Mouse (Mus musculus): ENCODE data around the gene Themis. TPM values are rescaled to one million over a fixed set of nuclear protein-coding genes. Genes with fewer than 3 reads are reported as not detected.

The Themis gene
- polyA plus RNA-seq, 1 experiment, result not detected

DNA sequence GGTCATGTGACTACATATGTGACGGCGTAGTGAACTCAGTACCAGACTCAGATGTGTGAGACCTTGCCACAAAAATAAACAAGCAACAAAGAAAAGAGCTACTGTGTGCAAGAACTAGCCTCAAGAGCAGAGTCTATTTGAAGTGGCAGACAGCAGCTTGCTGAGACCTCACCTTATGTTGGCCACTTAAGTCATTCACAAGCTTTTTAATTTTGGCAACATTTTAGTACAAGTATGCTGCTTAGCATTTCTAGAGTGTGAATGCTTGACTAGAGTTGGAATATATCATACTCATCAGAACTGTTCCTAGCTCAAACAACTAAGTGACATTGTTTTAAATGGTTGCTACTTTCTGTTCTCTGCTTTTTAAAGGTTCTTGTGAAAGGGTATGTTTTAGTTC, 188.0 kb downstream of the Themis start:
- H3K4me1 ChIP-seq (ENCODE audit: control insufficient read depth, insufficient read depth, low read length), result no peaks in the 10 kb centered on the region
- no peak for TF ChIP-seq CTCF (IDR thresholded peaks at IDR 0.05; ENCODE audit: borderline replicate concordance, insufficient read depth, low read length)
- TF ChIP-seq POLR2A (IDR thresholded peaks at IDR 0.05; ENCODE audit: low read depth, low read length), result no peak
- H3K4me3 ChIP-seq (ENCODE audit: insufficient read depth, low read length), result no peak overlapping the region
- no peak overlapping the region for H3K27ac ChIP-seq (ENCODE audit: insufficient read depth, low read length)

GRCm38 (mm10) chr10:28870580-28871354, 202.6 kb downstream of the Themis start:
- H3K27ac ChIP-seq (ENCODE audit: insufficient read depth, low read length), result no peak overlapping the region
- H3K4me1 ChIP-seq (ENCODE audit: control insufficient read depth, insufficient read depth, low read length), result no peaks in the 10 kb centered on the region
- H3K4me3 ChIP-seq (ENCODE audit: insufficient read depth, low read length), result no peak overlapping the region
- no peak for TF ChIP-seq CTCF (IDR thresholded peaks at IDR 0.05; ENCODE audit: borderline replicate concordance, insufficient read depth, low read length)
- no peak for TF ChIP-seq POLR2A (IDR thresholded peaks at IDR 0.05; ENCODE audit: low read depth, low read length)

DNA sequence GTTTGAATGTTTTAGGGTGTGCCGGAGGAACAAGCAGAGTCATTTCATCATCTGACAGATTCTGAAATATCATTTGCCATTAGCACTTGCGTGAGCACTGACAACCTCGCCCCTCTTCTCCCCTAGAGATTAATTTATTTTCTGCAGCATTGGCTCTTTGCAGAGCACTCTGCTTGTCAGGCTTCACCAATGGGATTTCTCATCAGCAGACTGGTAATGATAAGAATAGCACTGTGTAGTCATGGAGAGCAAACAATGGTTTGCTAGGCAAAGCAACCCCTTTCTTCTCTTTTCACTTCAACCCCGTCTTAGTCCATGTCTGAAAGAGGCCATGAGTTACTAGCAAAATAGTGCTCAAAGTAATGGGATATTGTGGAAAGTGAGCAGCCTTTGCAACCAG, 206.4 kb downstream of the Themis start:
- no peak overlapping the region for H3K27ac ChIP-seq (ENCODE audit: insufficient read depth, low read length)
- TF ChIP-seq CTCF (IDR thresholded peaks at IDR 0.05; ENCODE audit: borderline replicate concordance, insufficient read depth, low read length), result no peak
- no peak for TF ChIP-seq POLR2A (IDR thresholded peaks at IDR 0.05; ENCODE audit: low read depth, low read length)

GRCm38 (mm10) chr10:28887643-28888042, 219.5 kb downstream of the Themis start:
- no peak overlapping the region for H3K4me3 ChIP-seq (ENCODE audit: insufficient read depth, low read length)
- no peaks in the 10 kb centered on the region for H3K4me1 ChIP-seq (ENCODE audit: control insufficient read depth, insufficient read depth, low read length)
- H3K27ac ChIP-seq (ENCODE audit: insufficient read depth, low read length), result no peak overlapping the region
- no peak for TF ChIP-seq POLR2A (IDR thresholded peaks at IDR 0.05; ENCODE audit: low read depth, low read length)
- TF ChIP-seq CTCF (IDR thresholded peaks at IDR 0.05; ENCODE audit: borderline replicate concordance, insufficient read depth, low read length), result no peak

More for the DNA sequence above, 206.4 kb downstream of the Themis start:
- Histone ChIP-seq H3K4me1 (ENCODE audit: control insufficient read depth, insufficient read depth, low read length) (no peaks in the 10 kb centered on the region), H3K4me3 (ENCODE audit: insufficient read depth, low read length) (no peak overlapping the region)

DNA sequence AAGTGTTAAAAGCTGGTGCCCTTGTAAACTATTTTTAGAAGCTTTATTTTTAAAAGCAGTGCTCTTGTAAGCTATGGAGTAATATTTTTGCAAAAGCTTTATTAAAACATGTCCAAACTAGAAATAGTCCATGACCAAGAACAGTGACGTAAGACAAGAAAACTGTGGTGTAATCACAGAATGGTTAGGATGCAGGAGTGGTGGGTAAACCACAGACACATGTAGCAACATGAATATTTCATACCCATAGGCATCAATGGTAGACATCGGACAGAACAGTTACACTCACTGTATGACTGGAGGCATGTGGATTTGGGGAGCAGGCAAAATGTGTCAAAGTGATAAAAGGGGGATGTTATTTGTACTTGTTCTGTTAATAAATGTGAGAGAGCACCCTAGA, 222.7 kb downstream of the Themis start:
- no peak overlapping the region for H3K4me3 ChIP-seq (ENCODE audit: insufficient read depth, low read length)
- no peak overlapping the region for H3K27ac ChIP-seq (ENCODE audit: insufficient read depth, low read length)
- no peaks in the 10 kb centered on the region for H3K4me1 ChIP-seq (ENCODE audit: control insufficient read depth, insufficient read depth, low read length)
- TF ChIP-seq CTCF (IDR thresholded peaks at IDR 0.05; ENCODE audit: borderline replicate concordance, insufficient read depth, low read length) (no peak), POLR2A (IDR thresholded peaks at IDR 0.05; ENCODE audit: low read depth, low read length) (no peak)

GRCm38 (mm10) chr10:28898351-28898750, 230.2 kb downstream of the Themis start:
- Histone ChIP-seq H3K27ac (ENCODE audit: insufficient read depth, low read length) (no peak overlapping the region), H3K4me3 (ENCODE audit: insufficient read depth, low read length) (no peak overlapping the region), H3K4me1 (ENCODE audit: control insufficient read depth, insufficient read depth, low read length) (no peaks in the 10 kb centered on the region)
- TF ChIP-seq CTCF (IDR thresholded peaks at IDR 0.05; ENCODE audit: borderline replicate concordance, insufficient read depth, low read length) (no peak), POLR2A (IDR thresholded peaks at IDR 0.05; ENCODE audit: low read depth, low read length) (no peak)

All from embryonic fibroblast, embryonic 13.5 days (primary cell).